Mouse (Mus musculus): Measurements from ENCODE around the gene Vps45. TPM values are rescaled to one million over a fixed set of nuclear protein-coding genes. Genes with fewer than 3 reads are reported as not detected.

Gene Vps45
- polyA plus RNA-seq, 1 experiment from 2014 or later: 25.9 TPM

- 71% methylated on average over 5 of the region's 5 CpGs for WGBS (ENCODE audit: missing documents)
- no peaks in the 10 kb centered on the region for H3K36me3 ChIP-seq (ENCODE audit: inconsistent target)
- H3K27ac ChIP-seq: peak overlapping the region; percentile 25
- H3K4me3 ChIP-seq (ENCODE audit: inconsistent target): no peak overlapping the region
- H3K79me2 ChIP-seq (ENCODE audit: inconsistent target): no peaks in the 10 kb centered on the region
These were observed 45.5 kb downstream of the Vps45 start for GRCm38 (mm10) chr3:96012805-96013204.

- WGBS (ENCODE audit: missing documents): 100% methylated on average over 4 of the region's 6 CpGs
- no peaks in the 10 kb centered on the region for H3K79me2 ChIP-seq (ENCODE audit: inconsistent target)
- H3K36me3 ChIP-seq (ENCODE audit: inconsistent target): no peaks in the 10 kb centered on the region
- H3K4me3 ChIP-seq (ENCODE audit: inconsistent target): no peak overlapping the region
- H3K27ac ChIP-seq: no peak overlapping the region
These were observed 49.8 kb downstream of the Vps45 start for GRCm38 (mm10) chr3:96008463-96008862.

GRCm38 (mm10) chr3:96001560-96001959, 56.7 kb downstream of the Vps45 start:
- no peaks in the 10 kb centered on the region for H3K36me3 ChIP-seq (ENCODE audit: inconsistent target)
- no peak overlapping the region for H3K4me3 ChIP-seq (ENCODE audit: inconsistent target)
- peak overlapping the region; percentile 97 for H3K27ac ChIP-seq
- WGBS (ENCODE audit: missing documents): 80% methylated on average over 1 of the region's 1 CpGs
- H3K79me2 ChIP-seq (ENCODE audit: inconsistent target): peaks cover 31% of the 10 kb centered on the region

- WGBS (ENCODE audit: missing documents): 3% methylated on average over 9 of the region's 9 CpGs
- Histone ChIP-seq H3K79me2 (ENCODE audit: inconsistent target) (peaks cover 37% of the 10 kb centered on the region), H3K36me3 (ENCODE audit: inconsistent target) (no peaks in the 10 kb centered on the region), H3K4me3 (ENCODE audit: inconsistent target) (no peak overlapping the region), H3K27ac (peak overlapping the region; percentile 97)
These were observed 57.3 kb downstream of the Vps45 start for GRCm38 (mm10) chr3:96000921-96001501.

- no peak overlapping the region for H3K4me3 ChIP-seq (ENCODE audit: inconsistent target)
- no peaks in the 10 kb centered on the region for H3K36me3 ChIP-seq (ENCODE audit: inconsistent target)
- 61% methylated on average over 14 of the region's 14 CpGs for WGBS (ENCODE audit: missing documents)
- H3K79me2 ChIP-seq (ENCODE audit: inconsistent target): peaks cover 40% of the 10 kb centered on the region
- peak overlapping the region; percentile 97 for H3K27ac ChIP-seq
These were observed 58.1 kb downstream of the Vps45 start for GRCm38 (mm10) chr3:96000080-96000632.

GRCm38 (mm10) chr3:95999308-96000079, 58.8 kb downstream of the Vps45 start:
- no peaks in the 10 kb centered on the region for H3K36me3 ChIP-seq (ENCODE audit: inconsistent target)
- 77% methylated on average over 12 of the region's 12 CpGs for WGBS (ENCODE audit: missing documents)
- peak overlapping the region; percentile 97 for H3K27ac ChIP-seq
- H3K4me3 ChIP-seq (ENCODE audit: inconsistent target): no peak overlapping the region
- peaks cover 47% of the 10 kb centered on the region for H3K79me2 ChIP-seq (ENCODE audit: inconsistent target)

GRCm38 (mm10) chr3:95997203-95997721, 61.0 kb downstream of the Vps45 start:
- peaks cover 3% of the 10 kb centered on the region; the same call in 1 of the 2 replicates for H3K36me3 ChIP-seq (ENCODE audit: inconsistent target)
- H3K79me2 ChIP-seq (ENCODE audit: inconsistent target): peaks cover 69% of the 10 kb centered on the region
- peak overlapping the region; percentile 93 for H3K27ac ChIP-seq
- peak overlapping the region; percentile 61 for H3K4me3 ChIP-seq (ENCODE audit: inconsistent target)
- whole genome bisulfite sequencing (ENCODE audit: missing documents): 36% methylated on average over 9 of the region's 9 CpGs

- 26% methylated on average over 6 of the region's 6 CpGs for WGBS (ENCODE audit: missing documents)
- H3K27ac ChIP-seq: peak overlapping the region; percentile 93
- H3K36me3 ChIP-seq (ENCODE audit: inconsistent target): peaks cover 8% of the 10 kb centered on the region; the same call in 1 of the 2 replicates
- peak overlapping the region; percentile 61 for H3K4me3 ChIP-seq (ENCODE audit: inconsistent target)
- peaks cover 76% of the 10 kb centered on the region for H3K79me2 ChIP-seq (ENCODE audit: inconsistent target)
These were observed 61.7 kb downstream of the Vps45 start for GRCm38 (mm10) chr3:95996451-95997073.

- Histone ChIP-seq H3K79me2 (ENCODE audit: inconsistent target) (peaks cover 82% of the 10 kb centered on the region), H3K27ac (peak within 1 kb of the TSS; percentile 100), H3K4me3 (ENCODE audit: inconsistent target) (peak within 1 kb of the TSS; percentile 91), H3K36me3 (ENCODE audit: inconsistent target) (peaks cover 8% of the 10 kb centered on the region; the same call in 1 of the 2 replicates)
- WGBS (ENCODE audit: missing documents): 1% methylated on average over 36 of the region's 84 CpGs
These were observed 62.4 kb downstream of the Vps45 start, which contains the start of gene Plekho1 for GRCm38 (mm10) chr3:95995802-95996428. TSS of gene Plekho1 (minus strand) at chr3:95996001.

- Histone ChIP-seq H3K79me2 (ENCODE audit: inconsistent target) (peaks cover 82% of the 10 kb centered on the region), H3K36me3 (ENCODE audit: inconsistent target) (peaks cover 8% of the 10 kb centered on the region; the same call in 1 of the 2 replicates), H3K4me3 (ENCODE audit: inconsistent target) (peak overlapping the region; percentile 91), H3K27ac (peak overlapping the region; percentile 100)
- WGBS (ENCODE audit: missing documents): under 1% methylated on average over 32 of the region's 51 CpGs
These were observed 63.1 kb downstream of the Vps45 start for GRCm38 (mm10) chr3:95994975-95995801.

GRCm38 (mm10) chr3:95994381-95994846, 63.9 kb downstream of the Vps45 start:
- H3K36me3 ChIP-seq (ENCODE audit: inconsistent target): peaks cover 16% of the 10 kb centered on the region
- H3K27ac ChIP-seq: peak overlapping the region; percentile 100
- H3K79me2 ChIP-seq (ENCODE audit: inconsistent target): peaks cover 84% of the 10 kb centered on the region
- peak overlapping the region; percentile 91 for H3K4me3 ChIP-seq (ENCODE audit: inconsistent target)
- WGBS (ENCODE audit: missing documents): 6% methylated on average over 6 of the region's 6 CpGs

GRCm38 (mm10) chr3:95993881-95994280, 64.4 kb downstream of the Vps45 start:
- H3K4me3 ChIP-seq (ENCODE audit: inconsistent target): peak overlapping the region; percentile 91
- peaks cover 21% of the 10 kb centered on the region for H3K36me3 ChIP-seq (ENCODE audit: inconsistent target)
- H3K79me2 ChIP-seq (ENCODE audit: inconsistent target): peaks cover 84% of the 10 kb centered on the region
- peak overlapping the region; percentile 100 for H3K27ac ChIP-seq
- 5% methylated on average over 4 of the region's 4 CpGs for WGBS (ENCODE audit: missing documents)

- peaks cover 29% of the 10 kb centered on the region for H3K36me3 ChIP-seq (ENCODE audit: inconsistent target)
- H3K4me3 ChIP-seq (ENCODE audit: inconsistent target): peak overlapping the region; percentile 91
- H3K79me2 ChIP-seq (ENCODE audit: inconsistent target): peaks cover 83% of the 10 kb centered on the region
- 56% methylated on average over 4 of the region's 5 CpGs for WGBS (ENCODE audit: missing documents)
- H3K27ac ChIP-seq: peak overlapping the region; percentile 100
These were observed 65.2 kb downstream of the Vps45 start for GRCm38 (mm10) chr3:95992990-95993603.

All from macrophage (primary cell).